Mouse (Mus musculus) effector memory CD4-positive, alpha-beta T cell, adult 7 months (primary cell): ENCODE data around the gene Jaml. TPM values are rescaled to one million over a fixed set of nuclear protein-coding genes. Genes with fewer than 3 reads are reported as not detected.

Experiments used
- polyA plus RNA-seq: library from polyadenylated mRNA; unstranded; fragments of 100-300 nt; shearing (Covaris generic); gene quantifications from one replicate; pipeline ENCODE4 v1.2.1, GENCODE M21; 2017

The Jaml gene
- polyA plus RNA-seq: 19.8 TPM

GRCm38 (mm10) chr9:45079011-45079410 lies at the start of gene Jaml:
TSS of gene Jaml (plus strand) at chr9:45079183.

GRCm38 (mm10) chr9:45039499-45039898 lies 39.5 kb upstream of the Jaml start, which contains the start of gene Mpzl2:
TSS of gene Mpzl2 (plus strand) at chr9:45039799.

GRCm38 (mm10) chr9:45055082-45055713 lies 23.8 kb upstream of the Jaml start, which contains the start of gene Mpzl3:
TSS of gene Mpzl3 (plus strand) at chr9:45055186.

GRCm38 (mm10) chr9:45117741-45118431 lies 38.9 kb downstream of the Jaml start, which contains the start of gene Scn2b:
TSS of gene Scn2b (plus strand) at chr9:45117782.

GRCm38 (mm10) chr9:45138191-45139032 lies 59.4 kb downstream of the Jaml start, which contains the start of gene Scn4b:
TSS of gene Scn4b (plus strand) at chr9:45138395.

Other genes with a start within 250 kb of the Jaml start
- gene Kmt2a, start 197.9 kb upstream of the Jaml start, polyA plus RNA-seq: 63.2 TPM
- 258 TPM for gene Atp5l, start 158.4 kb upstream of the Jaml start, polyA plus RNA-seq
- gene Ube4a, start 113.6 kb upstream of the Jaml start, polyA plus RNA-seq: 37.5 TPM
- gene Cd3g, start 98.8 kb upstream of the Jaml start, polyA plus RNA-seq: 696 TPM
- 496 TPM for gene Cd3d, start 97.4 kb upstream of the Jaml start, polyA plus RNA-seq
- gene Cd3e, start 69.6 kb upstream of the Jaml start, polyA plus RNA-seq: 852 TPM
- not detected for gene Mpzl2, start 39.4 kb upstream of the Jaml start, polyA plus RNA-seq
- 38.9 TPM for gene Mpzl3, start 24.0 kb upstream of the Jaml start, polyA plus RNA-seq
- 0.28 TPM for gene Scn2b, start 38.6 kb downstream of the Jaml start, polyA plus RNA-seq
- gene Scn4b, start 59.2 kb downstream of the Jaml start, polyA plus RNA-seq: 0.32 TPM
- 0.35 TPM for gene BC049352, start 102.8 kb downstream of the Jaml start, polyA plus RNA-seq
- not detected for gene Tmprss4, start 124.9 kb downstream of the Jaml start, polyA plus RNA-seq
- gene Il10ra, start 190.0 kb downstream of the Jaml start, polyA plus RNA-seq: 29.7 TPM
- gene Tmprss13, start 239.9 kb downstream of the Jaml start, polyA plus RNA-seq: 0.16 TPM